Mouse (Mus musculus) liver, embryonic 11.5 days (tissue): ENCODE results near the gene Katnal1. TPM values are rescaled to one million over a fixed set of nuclear protein-coding genes. Genes with fewer than 3 reads are reported as not detected.
A peak's percentile ranks its signal among the peaks of the same experiment; 100 is the strongest.

Experiments used
- ATAC-seq: fragments of 200-750 bp; cut with Nextera tagmentation; replicated peaks from 2 replicates; pipeline ENCODE4 v1.8.0; 2017; ENCODE audit warnings: moderate number of reproducible peaks, mild to moderate bottlenecking, moderate TSS enrichment, moderate library complexity; ENCODE audit not compliant: low FRiP score
- DNase-seq: peaks from one replicate; pipeline ENCODE4 v3.0.0-alpha.2; 2017; ENCODE audit warnings: low spot score
- H3K27ac ChIP-seq: fragments of 300-500 bp; sonication (generic); 2 replicates; pipeline ENCODE4 v1.5.1; 2014; ENCODE audit warnings: mild to moderate bottlenecking, low read depth, low read length, control low read depth
- H3K27me3 ChIP-seq: fragments of 300-500 bp; sonication (generic); replicated peaks from 2 replicates; pipeline ENCODE4 v1.6.1; 2014; ENCODE audit warnings: low read length, mixed read lengths; ENCODE audit not compliant: control insufficient read depth, insufficient read depth
- H3K36me3 ChIP-seq: fragments of 300-500 bp; sonication (generic); 2 replicates; pipeline ENCODE4 v1.6.1; 2014; ENCODE audit warnings: mild to moderate bottlenecking, low read length, moderate library complexity, mixed read lengths; ENCODE audit not compliant: control insufficient read depth, insufficient read depth
- H3K4me1 ChIP-seq: fragments of 300-500 bp; sonication (generic); replicated peaks from 2 replicates; pipeline ENCODE4 v1.6.1; 2014; ENCODE audit warnings: low read length, mixed read lengths; ENCODE audit not compliant: control insufficient read depth, insufficient read depth
- H3K4me2 ChIP-seq: fragments of 300-500 bp; sonication (generic); 2 replicates; pipeline ENCODE4 v1.6.1; 2014; ENCODE audit warnings: mild to moderate bottlenecking, control low read depth, moderate library complexity
- H3K4me3 ChIP-seq: fragments of 300-500 bp; sonication (generic); 2 replicates; pipeline ENCODE4 v1.5.1; 2014; ENCODE audit warnings: low read depth, low read length, control low read depth
- H3K9ac ChIP-seq: fragments of 300-500 bp; sonication (generic); 2 replicates; pipeline ENCODE4 v1.6.1; 2014; ENCODE audit warnings: low read depth, low read length, control low read depth
- H3K9me3 ChIP-seq: fragments of 300-500 bp; sonication (generic); 2 replicates; pipeline ENCODE4 v1.6.1; 2016; ENCODE audit warnings: low read length, inconsistent platforms, mixed read lengths; ENCODE audit not compliant: control insufficient read depth
- WGBS: fragments of 180-500 bp; shearing (Covaris S2); extraction: QIAGEN DNeasy Blood & Tissue Kit; methylation state at CpG from one replicate; pipeline ENCODE4 v1.1.7; 2014; 5-methylcytosine and 5-hydroxymethylcytosine counted together
- polyA plus RNA-seq: library from polyadenylated mRNA; unstranded; fragments of >200 nt; fragmentation: Nextera tagmentation; extraction: Ambion mirVana; gene quantifications from 2 replicates; pipeline ENCODE4 v1.2.1, GENCODE M21; 2014

Gene Katnal1
- polyA plus RNA-seq, 1 experiment from 2014 or later, result 18.9 TPM

DNA sequence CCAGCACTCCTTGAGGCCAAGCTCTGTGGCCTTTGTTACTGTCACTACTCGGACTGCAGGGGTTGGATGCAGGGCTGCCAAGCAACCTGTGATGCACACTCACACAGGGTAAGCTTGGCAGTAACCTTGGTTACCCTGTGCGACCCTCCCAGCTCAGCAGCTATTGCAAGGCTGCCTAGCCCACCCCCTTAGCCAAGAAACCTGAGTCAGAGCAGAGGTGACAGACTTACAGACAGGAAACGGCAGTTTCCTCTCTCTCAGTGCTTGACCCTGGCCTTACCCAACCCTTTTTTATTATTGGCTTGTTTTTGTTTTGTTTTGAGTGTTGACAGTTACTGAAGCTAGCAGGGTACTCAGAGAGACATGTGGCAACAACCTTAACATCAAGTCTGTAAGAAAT, 16.9 kb downstream of the Katnal1 start:
- Histone ChIP-seq H3K27me3 (no peaks in the 10 kb centered on the region), H3K4me2 (no peak overlapping the region), H3K27ac (no peak overlapping the region), H3K9me3 (no peaks in the 10 kb centered on the region), H3K4me3 (no peak overlapping the region), H3K9ac (0 out of 2 replicates have a peak overlapping the region, but pooled peaks have one; percentile 23), H3K4me1 (peaks cover 25% of the 10 kb centered on the region), H3K36me3 (peaks cover 4% of the 10 kb centered on the region; the same call in 1 of the 2 replicates)
- ATAC-seq (no peak), DNase-seq (no peak)
- WGBS, result 43% methylated on average over 3 of the region's 3 CpGs

DNA sequence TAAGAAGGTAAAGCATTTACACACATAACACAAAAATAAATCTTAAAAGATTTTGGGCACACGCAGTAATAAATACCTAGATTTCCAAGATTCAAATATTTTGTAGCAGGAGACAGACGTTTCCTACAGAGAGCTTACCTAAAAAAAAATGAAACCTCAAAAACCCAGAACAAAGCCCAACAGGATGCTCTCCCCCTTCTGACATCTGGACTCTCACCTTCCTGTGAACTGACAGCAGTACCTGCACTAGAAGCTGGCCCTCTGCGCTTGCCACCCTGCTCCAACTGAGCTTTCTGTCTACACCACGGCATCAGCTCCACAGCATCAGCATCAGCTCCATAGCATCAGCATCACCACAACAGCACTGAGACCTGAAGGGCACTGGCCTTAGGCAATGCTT, 19.1 kb downstream of the Katnal1 start:
- no peak overlapping the region for H3K9ac ChIP-seq
- peaks cover 32% of the 10 kb centered on the region for H3K4me1 ChIP-seq
- no peak for DNase-seq
- H3K9me3 ChIP-seq, result no peaks in the 10 kb centered on the region
- H3K27ac ChIP-seq, result no peak overlapping the region
- 0 out of 2 replicates have a peak, but pooled peaks cover 2% of the 10 kb centered on the region for H3K36me3 ChIP-seq
- WGBS, result 90% methylated on average over 4 of the region's 4 CpGs
- no peak for ATAC-seq
- no peak overlapping the region for H3K4me3 ChIP-seq
- H3K27me3 ChIP-seq, result no peaks in the 10 kb centered on the region
- no peak overlapping the region for H3K4me2 ChIP-seq

DNA sequence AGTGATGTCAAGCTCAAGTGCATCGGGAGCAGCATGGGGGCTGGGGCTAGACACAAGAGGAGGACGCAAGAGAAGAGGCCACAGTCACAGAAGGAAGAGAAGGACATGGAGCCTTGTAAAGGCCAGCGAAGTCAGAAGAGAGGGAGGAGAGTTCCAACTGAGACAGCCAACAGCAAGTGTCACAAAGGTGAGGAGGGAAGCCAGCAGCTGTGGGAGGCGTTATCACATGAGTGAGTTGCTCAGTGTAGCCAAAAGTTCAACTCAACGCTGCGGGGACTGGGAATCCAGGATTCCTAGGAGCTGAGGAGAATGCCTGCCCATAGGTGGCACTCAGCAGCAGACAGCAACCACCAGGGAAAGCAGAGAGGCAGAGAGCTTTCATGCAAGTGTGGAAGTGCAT, 19.7 kb downstream of the Katnal1 start:
- H3K9me3 ChIP-seq, result no peaks in the 10 kb centered on the region
- DNase-seq (no peak), ATAC-seq (no peak)
- H3K9ac ChIP-seq, result no peak overlapping the region
- H3K27ac ChIP-seq, result no peak overlapping the region
- H3K36me3 ChIP-seq, result 0 out of 2 replicates have a peak, but pooled peaks cover 2% of the 10 kb centered on the region
- WGBS, result 44% methylated on average over 6 of the region's 6 CpGs
- peaks cover 33% of the 10 kb centered on the region for H3K4me1 ChIP-seq
- H3K4me2 ChIP-seq, result no peak overlapping the region
- H3K27me3 ChIP-seq, result no peaks in the 10 kb centered on the region
- H3K4me3 ChIP-seq, result no peak overlapping the region

DNA sequence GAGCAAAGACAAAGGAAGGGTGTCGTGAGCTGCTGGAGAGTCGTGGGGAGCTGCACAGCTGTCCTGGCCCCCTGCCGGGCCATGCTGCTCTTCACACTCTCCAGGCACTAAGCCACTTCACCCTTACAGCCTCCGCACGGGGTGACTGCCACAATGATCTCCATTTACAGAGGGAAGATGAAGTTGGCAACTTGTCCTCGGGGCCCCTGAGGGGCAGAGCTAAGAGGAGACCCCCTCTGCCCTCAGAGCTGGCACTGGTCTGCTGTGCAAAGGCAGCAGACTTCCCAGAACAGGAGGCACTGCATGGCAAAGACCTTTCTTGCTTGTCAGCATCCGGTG, 20.1 kb downstream of the Katnal1 start:
- Histone ChIP-seq H3K4me3 (no peak overlapping the region), H3K4me2 (no peak overlapping the region; the same call in 1 of the 2 replicates), H3K4me1 (peaks cover 33% of the 10 kb centered on the region), H3K36me3 (0 out of 2 replicates have a peak, but pooled peaks cover 2% of the 10 kb centered on the region), H3K27ac (no peak overlapping the region), H3K27me3 (no peaks in the 10 kb centered on the region), H3K9me3 (no peaks in the 10 kb centered on the region), H3K9ac (no peak overlapping the region)
- WGBS, result 44% methylated on average over 7 of the region's 7 CpGs
- DNase-seq (no peak), ATAC-seq (no peak)

DNA sequence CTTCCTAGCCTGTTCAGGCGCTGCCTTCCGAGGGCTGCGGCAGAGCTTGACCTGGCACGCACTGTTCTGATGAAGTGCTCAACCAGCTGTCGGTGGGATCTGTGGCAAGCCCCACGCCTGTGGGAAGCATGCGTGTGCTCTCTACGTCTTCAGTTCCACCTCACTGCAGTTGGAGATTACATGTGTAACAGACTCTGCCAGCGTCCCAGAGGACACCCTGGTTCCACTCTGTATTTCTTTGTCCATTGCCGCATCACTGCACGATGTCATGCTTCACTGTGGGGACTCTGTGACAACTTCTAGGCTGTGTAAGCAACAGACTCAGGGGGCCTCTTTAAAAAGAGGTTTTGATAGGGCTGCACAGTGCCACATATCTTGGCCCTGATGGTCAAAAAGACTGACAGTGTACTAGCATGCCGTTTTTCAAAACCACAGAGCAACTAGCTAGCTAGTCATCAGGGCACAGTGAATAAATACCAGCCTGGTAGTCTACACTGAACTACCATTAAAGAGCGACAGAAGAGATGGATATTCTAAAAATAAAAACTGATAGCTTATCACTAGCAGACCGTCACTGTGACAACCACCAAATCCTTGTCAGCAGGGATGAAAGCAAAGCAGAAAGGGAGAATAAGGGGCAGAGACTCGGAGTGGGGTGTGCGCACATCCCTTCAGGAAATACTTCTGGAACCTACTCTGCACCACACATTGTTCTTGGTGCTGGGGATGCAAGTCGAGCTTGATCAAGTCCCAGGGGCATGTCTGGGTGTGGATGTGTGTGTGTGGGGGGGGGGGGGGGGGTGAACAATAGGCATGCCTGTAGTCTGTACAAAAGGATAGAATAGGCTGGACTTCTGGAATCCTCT, 20.7 kb downstream of the Katnal1 start:
- no peaks in the 10 kb centered on the region for H3K9me3 ChIP-seq
- 69% methylated on average over 17 of the region's 17 CpGs for whole genome bisulfite sequencing
- peaks cover 33% of the 10 kb centered on the region for H3K4me1 ChIP-seq
- H3K9ac ChIP-seq, result no peak overlapping the region
- H3K27me3 ChIP-seq, result no peaks in the 10 kb centered on the region
- ATAC-seq, result peak; percentile 34
- no peak overlapping the region for H3K27ac ChIP-seq
- H3K36me3 ChIP-seq, result peaks cover 5% of the 10 kb centered on the region
- DNase-seq, result no peak
- H3K4me3 ChIP-seq, result no peak overlapping the region
- H3K4me2 ChIP-seq, result peak overlapping the region; percentile 1; the same call in 1 of the 2 replicates

DNA sequence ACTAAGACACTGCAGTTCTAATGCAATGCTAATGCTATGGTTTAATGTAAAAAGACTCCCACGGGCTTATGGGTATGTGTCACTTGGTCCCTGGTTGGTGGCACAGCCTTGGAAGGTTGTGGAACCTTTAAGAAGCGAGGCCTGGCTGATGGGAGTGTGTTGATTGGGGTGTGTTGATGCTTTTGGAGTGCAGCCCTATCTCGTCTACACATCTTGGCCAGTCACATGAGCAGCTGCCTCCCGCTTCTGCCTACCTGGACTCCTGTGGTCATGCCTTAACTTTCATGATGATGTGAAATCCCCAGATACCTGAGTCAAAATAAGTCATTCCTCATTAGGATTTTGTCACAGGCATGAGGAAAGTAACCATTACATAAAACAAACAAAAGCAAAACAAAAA, 22.8 kb downstream of the Katnal1 start:
- H3K9me3 ChIP-seq, result no peaks in the 10 kb centered on the region
- no peak overlapping the region for H3K27ac ChIP-seq
- 84% methylated on average over 4 of the region's 4 CpGs for WGBS
- no peaks in the 10 kb centered on the region for H3K27me3 ChIP-seq
- H3K4me2 ChIP-seq, result no peak overlapping the region
- H3K9ac ChIP-seq, result no peak overlapping the region
- ATAC-seq (peak; percentile 37; the same call in 1 of the 2 replicates), DNase-seq (no peak)
- peaks cover 24% of the 10 kb centered on the region for H3K4me1 ChIP-seq
- H3K4me3 ChIP-seq, result no peak overlapping the region
- H3K36me3 ChIP-seq, result peaks cover 9% of the 10 kb centered on the region

DNA sequence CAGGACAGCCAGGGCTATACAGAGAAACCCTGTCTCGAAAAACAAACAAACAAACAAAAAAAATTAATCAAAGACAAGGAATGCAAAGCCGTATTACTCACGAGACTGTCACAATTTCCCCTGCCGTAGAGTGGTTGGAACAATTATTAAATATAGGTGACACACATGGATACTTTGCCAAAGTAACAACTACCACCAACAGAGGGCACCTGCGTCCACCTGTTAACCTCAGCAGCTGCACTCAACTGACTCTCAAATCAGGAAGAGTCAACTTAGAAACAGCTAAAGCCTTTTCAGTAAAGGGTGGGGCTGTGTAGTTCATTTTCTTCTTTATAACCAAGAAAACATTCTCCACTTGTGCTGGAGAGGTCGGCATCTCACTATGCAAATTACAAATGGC, 24.3 kb downstream of the Katnal1 start:
- ATAC-seq, result no peak
- H3K9me3 ChIP-seq, result no peaks in the 10 kb centered on the region
- DNase-seq, result no peak
- H3K27ac ChIP-seq, result no peak overlapping the region
- WGBS, result 73% methylated on average over 6 of the region's 6 CpGs
- H3K36me3 ChIP-seq, result peaks cover 9% of the 10 kb centered on the region
- no peaks in the 10 kb centered on the region for H3K27me3 ChIP-seq
- H3K9ac ChIP-seq, result no peak overlapping the region
- peaks cover 24% of the 10 kb centered on the region for H3K4me1 ChIP-seq
- no peak overlapping the region for H3K4me3 ChIP-seq
- no peak overlapping the region for H3K4me2 ChIP-seq

DNA sequence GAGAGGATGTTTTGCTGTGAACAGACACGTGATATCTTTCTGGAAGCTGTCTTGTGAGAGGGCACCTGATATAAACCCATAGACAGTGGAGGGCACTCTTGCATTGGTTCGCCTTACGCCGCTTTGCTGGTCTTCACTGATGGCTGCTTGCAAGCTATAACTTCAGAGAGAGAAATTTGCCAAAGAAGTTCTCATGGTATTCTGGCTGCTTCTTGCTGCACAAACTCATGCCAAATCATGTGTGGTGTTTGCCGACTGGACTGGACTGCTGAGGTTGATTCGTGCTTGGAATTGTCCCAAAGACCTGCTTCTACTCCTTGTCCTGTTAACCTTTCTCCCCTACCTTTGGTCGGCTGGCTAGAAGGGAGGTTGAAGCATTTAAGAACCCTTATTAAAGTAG, 29.8 kb downstream of the Katnal1 start:
- ATAC-seq (no peak), DNase-seq (no peak)
- Histone ChIP-seq H3K27me3 (no peaks in the 10 kb centered on the region), H3K9me3 (no peaks in the 10 kb centered on the region), H3K27ac (no peak overlapping the region), H3K36me3 (peaks cover 14% of the 10 kb centered on the region), H3K9ac (no peak overlapping the region), H3K4me2 (no peak overlapping the region), H3K4me3 (no peak overlapping the region), H3K4me1 (peaks cover 34% of the 10 kb centered on the region)
- WGBS, result 92% methylated on average over 7 of the region's 7 CpGs

DNA sequence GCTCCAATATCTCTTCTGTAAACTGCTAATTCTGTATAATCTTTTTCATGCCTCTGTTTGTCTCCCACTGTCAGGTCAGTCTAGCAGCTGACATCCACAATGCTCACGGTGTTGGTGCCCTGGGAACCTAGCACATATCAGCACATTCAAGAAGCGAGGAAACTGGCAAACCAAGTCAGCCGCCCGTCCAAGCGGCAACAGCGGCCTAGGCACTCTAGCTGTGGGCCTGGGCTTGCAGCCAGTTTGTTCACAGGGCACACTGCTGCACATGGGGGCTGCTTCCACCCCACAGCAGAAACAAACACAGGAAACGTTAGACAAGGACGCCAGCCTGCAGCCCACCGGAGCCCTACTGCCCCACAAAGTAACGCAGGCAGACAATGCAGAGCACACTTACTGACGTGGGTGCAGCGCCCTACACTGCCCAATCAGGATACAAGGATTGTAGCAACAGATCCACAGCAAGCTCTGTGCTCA, 31.1 kb downstream of the Katnal1 start:
- peak overlapping the region; percentile 99 for H3K27ac ChIP-seq
- peaks cover 12% of the 10 kb centered on the region for H3K36me3 ChIP-seq
- no peak overlapping the region for H3K4me3 ChIP-seq
- peaks cover 34% of the 10 kb centered on the region for H3K4me1 ChIP-seq
- H3K9me3 ChIP-seq, result no peaks in the 10 kb centered on the region
- H3K27me3 ChIP-seq, result no peaks in the 10 kb centered on the region
- 54% methylated on average over 12 of the region's 12 CpGs for WGBS
- no peak for DNase-seq
- peak; percentile 30 for ATAC-seq
- H3K4me2 ChIP-seq, result peak overlapping the region; percentile 51
- H3K9ac ChIP-seq, result peak overlapping the region; percentile 61
